In the genomic region with DNA sequence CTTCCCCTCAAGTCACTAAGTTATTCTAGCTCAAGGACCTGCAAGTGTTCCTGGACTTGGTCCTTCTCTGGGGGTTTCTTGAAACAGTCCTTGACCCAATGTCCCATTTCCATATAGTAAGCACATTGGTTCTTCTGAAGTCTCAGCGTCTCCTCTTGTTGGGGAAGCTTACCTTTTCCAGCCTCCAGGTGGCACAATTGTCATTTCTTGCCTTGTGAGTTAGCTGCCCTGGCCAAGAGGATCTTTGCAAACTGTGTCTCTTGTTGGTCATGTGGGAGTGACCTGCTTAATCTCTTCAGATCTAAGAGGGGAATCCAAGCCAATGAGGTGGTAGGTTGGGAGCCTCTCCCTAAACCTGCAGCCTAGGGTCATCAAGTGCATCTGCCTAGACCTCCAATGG, we compare ENCODE assay signal across 9 mouse cellular contexts. TPM values are rescaled to one million over a fixed set of nuclear protein-coding genes. Genes with fewer than 3 reads are reported as not detected.
DNase-seq lines count a peak whose midpoint lies in the region; ATAC-seq and TF ChIP-seq lines count a peak whose summit lies in the region.
"Had no signal": no experiment of that assay in that cellular context is flagged by ENCODE, and none has a peak within 500 bp of the region (broad histone marks: within the 10 kb centered on the region; RNA-seq: fewer than 3 reads in every experiment).

No protein-coding gene starts in this region.

- intact Hi-C loops in gastrocnemius, adult 2 months (cut with DNase I) = no loop called here

- H3K4me1 ChIP-seq in kidney, postnatal 0 days (replicated peaks; ENCODE audit: insufficient read depth, low read length) = no peaks in the 10 kb centered on the region
- H3K4me1 ChIP-seq: stomach, embryonic 15.5 days had no signal

- H3K36me3 ChIP-seq in kidney, postnatal 0 days (ENCODE audit: insufficient read depth, low read length) = no peaks in the 10 kb centered on the region
- H3K36me3 ChIP-seq: stomach, embryonic 15.5 days had no signal

- no peak for ATAC-seq in kidney, postnatal 0 days (replicated peaks; ENCODE audit: low FRiP score, low read depth)

- TF ChIP-seq CTCF in gastrocnemius, adult 2 months (IDR thresholded peaks at IDR 0.05) = peak; percentile 9; the same call in 1 of the 2 replicates
- peak; percentile 71 for TF ChIP-seq CTCF in kidney, postnatal 0 days (IDR thresholded peaks at IDR 0.05; ENCODE audit: low read depth)

- H3K4me3 ChIP-seq in gastrocnemius, adult 2 months = no peak overlapping the region
- no peak overlapping the region for H3K4me3 ChIP-seq in kidney, postnatal 0 days (replicated peaks; ENCODE audit: low read depth, low read length)
- H3K4me3 ChIP-seq: stomach, embryonic 15.5 days had no signal

- H3K27me3 ChIP-seq in kidney, postnatal 0 days (ENCODE audit: insufficient read depth, low read length) = no peaks in the 10 kb centered on the region
- H3K27me3 ChIP-seq: stomach, embryonic 15.5 days had no signal

- H3K4me2 ChIP-seq in kidney, postnatal 0 days (ENCODE audit: low read length) = no peak overlapping the region
- H3K4me2 ChIP-seq: stomach, embryonic 15.5 days had no signal

- no peak overlapping the region for H3K27ac ChIP-seq in gastrocnemius, adult 2 months
- no peak overlapping the region for H3K27ac ChIP-seq in kidney, postnatal 0 days
- H3K27ac ChIP-seq: stomach, embryonic 15.5 days had no signal

- WGBS in kidney, postnatal 0 days = 0% methylated on average over 1 of the region's 1 CpGs

- no peaks in the 10 kb centered on the region; the same call in 1 of the 2 replicates for H3K9me3 ChIP-seq in kidney, postnatal 0 days (replicated peaks; ENCODE audit: low read length)
- H3K9me3 ChIP-seq: stomach, embryonic 15.5 days had no signal

- H3K9ac ChIP-seq in kidney, postnatal 0 days (ENCODE audit: low read depth, low read length) = no peak overlapping the region
- H3K9ac ChIP-seq: stomach, embryonic 15.5 days had no signal

- DNase-seq in gastrocnemius, adult 2 months = no peak
- no peak for DNase-seq in gastrocnemius, postnatal 4 days (ENCODE audit: low spot score in 2 of 2)
- peak; percentile 1 for DNase-seq in testis, postnatal 14 days (ENCODE audit: low spot score)
- no peak for DNase-seq in testis, postnatal 10 days (ENCODE audit: low spot score)
- peak; percentile 44 for DNase-seq in kidney, postnatal 0 days (ENCODE audit: low spot score)
- peak; percentile 54 for DNase-seq in thymus, postnatal 4 days
- DNase-seq in gastrocnemius, adult 18-20 months (ENCODE audit: low spot score) = no peak
- no peak for DNase-seq in cerebellum, adult 8-10 months

RNA-seq across cellular contexts. Expression of a gene that starts 19.3 kb away (rescaled TPM):
- 1 to 10 TPM; 3.7 to 5.1 TPM for total RNA-seq in gastrocnemius, adult 2 months (2021)
- total RNA-seq in gastrocnemius, postnatal 4 days (2021) = 1 to 10 TPM; 6.1 to 8.6 TPM
- 12.4 and 13.3 TPM in 2 replicates for polyA plus RNA-seq in kidney, postnatal 0 days (2015; fragmentation: Nextera tagmentation; extraction: Ambion mirVana)
- total RNA-seq in gastrocnemius, adult 18-20 months (2021) = 1 to 10 TPM; 3.5 TPM

RNA-seq across cellular contexts. Expression of a gene that starts 21.6 kb away (rescaled TPM):
- total RNA-seq in gastrocnemius, adult 2 months (2021) = under 1 TPM in 1 of 2 experiments, not detected in 1; 0.56 TPM
- total RNA-seq in gastrocnemius, postnatal 4 days (2021) = under 1 TPM; 0.57 to 0.83 TPM
- 2.2 and 2.4 TPM in 2 replicates for polyA plus RNA-seq in kidney, postnatal 0 days (2015; fragmentation: Nextera tagmentation; extraction: Ambion mirVana)
- under 1 TPM; 0.07 to 0.28 TPM for total RNA-seq in gastrocnemius, adult 18-20 months (2021)

RNA-seq across cellular contexts. Expression of a gene that starts 41.2 kb away (rescaled TPM):
- total RNA-seq in gastrocnemius, adult 2 months (2021) = 1 to 10 TPM; 6.6 to 6.7 TPM
- 1 to 10 TPM; 4.4 to 4.5 TPM for total RNA-seq in gastrocnemius, postnatal 4 days (2021)
- 4.5 and 4.6 TPM in 2 replicates for polyA plus RNA-seq in kidney, postnatal 0 days (2015; fragmentation: Nextera tagmentation; extraction: Ambion mirVana)
- total RNA-seq in gastrocnemius, adult 18-20 months (2021) = 1 to 10 TPM; 5.3 to 5.7 TPM

RNA-seq across cellular contexts. Expression of a gene that starts 58.0 kb away (rescaled TPM):
- total RNA-seq in gastrocnemius, adult 2 months (2021) = 1 to 10 TPM; 3.3 to 3.6 TPM
- total RNA-seq in gastrocnemius, postnatal 4 days (2021) = 10 to 100 TPM in 1 of 2 experiments, 1 to 10 TPM in 1; 9.2 to 10.1 TPM
- 6.3 and 7.4 TPM in 2 replicates for polyA plus RNA-seq in kidney, postnatal 0 days (2015; fragmentation: Nextera tagmentation; extraction: Ambion mirVana)
- 1 to 10 TPM; 2.3 to 2.4 TPM for total RNA-seq in gastrocnemius, adult 18-20 months (2021)

Comparison
In these comparisons a context has a peak if more than half of its experiments do, and no peak if none do; other contexts are left out.
1. DNase-seq: peak in testis, postnatal 14 days (single experiment), kidney, postnatal 0 days (single experiment) and thymus, postnatal 4 days (single experiment); none in gastrocnemius, adult 2 months (single experiment), gastrocnemius, postnatal 4 days (0 of 2), testis, postnatal 10 days (single experiment), gastrocnemius, adult 18-20 months (single experiment) and cerebellum, adult 8-10 months (single experiment).